Mouse (Mus musculus): ENCODE data around the gene Olfr549.

The Olfr549 gene

DNA sequence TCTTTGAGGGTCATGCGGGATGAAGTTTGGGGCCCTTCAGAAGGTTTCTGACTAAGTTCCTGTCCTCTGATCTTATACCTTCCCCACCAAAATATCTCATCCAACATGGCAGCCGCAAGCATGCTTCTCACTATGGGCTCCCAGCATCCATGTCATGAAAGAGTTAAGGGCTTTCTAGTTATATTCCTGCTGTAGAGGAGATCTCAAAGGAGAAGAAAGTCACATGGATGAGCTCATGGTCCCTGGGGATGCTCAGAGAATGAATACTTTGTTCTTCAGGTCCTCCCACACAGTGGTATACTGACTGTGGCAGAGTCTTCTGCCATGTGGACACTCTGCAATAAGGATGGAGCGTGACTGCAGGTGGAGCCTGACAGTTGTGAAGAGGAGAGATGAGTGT is at the start of gene Olfr549:
Gene Olfr549 (plus strand): TSS at position 301 of the 400 bp plus-strand sequence.
- no peak for DNase-seq (ENCODE audit: low spot score in 2 of 2)

GRCm38 (mm10) chr7:102501986-102502385 is 47.7 kb upstream of the Olfr549 start:
- DNase-seq (ENCODE audit: low spot score in 2 of 2), result no peak

GRCm38 (mm10) chr7:102506848-102507247 is 42.8 kb upstream of the Olfr549 start:
- DNase-seq (ENCODE audit: low spot score in 2 of 2), result peak; percentile 50 to 75

DNA sequence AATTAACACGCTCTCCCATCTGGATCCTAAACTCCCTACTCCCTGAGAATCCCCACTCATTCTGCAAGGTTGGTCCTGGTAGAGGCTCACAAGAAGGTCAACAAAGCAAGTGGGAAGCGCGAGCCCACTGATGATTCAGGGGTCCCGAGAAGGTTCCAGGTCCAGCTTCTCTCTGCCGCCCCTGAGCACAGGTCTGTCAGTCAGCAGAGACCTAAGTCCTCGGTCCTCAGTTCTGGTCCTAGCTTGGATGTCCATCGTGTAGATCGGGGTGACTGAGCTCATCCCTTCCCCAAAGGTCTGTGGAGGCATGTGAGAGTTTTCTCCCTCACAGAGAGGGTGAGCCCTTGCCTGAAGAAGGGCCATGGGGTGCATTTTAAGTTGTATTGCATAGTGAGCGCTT is 41.6 kb upstream of the Olfr549 start:
- DNase-seq (ENCODE audit: low spot score in 2 of 2), result no peak

DNA sequence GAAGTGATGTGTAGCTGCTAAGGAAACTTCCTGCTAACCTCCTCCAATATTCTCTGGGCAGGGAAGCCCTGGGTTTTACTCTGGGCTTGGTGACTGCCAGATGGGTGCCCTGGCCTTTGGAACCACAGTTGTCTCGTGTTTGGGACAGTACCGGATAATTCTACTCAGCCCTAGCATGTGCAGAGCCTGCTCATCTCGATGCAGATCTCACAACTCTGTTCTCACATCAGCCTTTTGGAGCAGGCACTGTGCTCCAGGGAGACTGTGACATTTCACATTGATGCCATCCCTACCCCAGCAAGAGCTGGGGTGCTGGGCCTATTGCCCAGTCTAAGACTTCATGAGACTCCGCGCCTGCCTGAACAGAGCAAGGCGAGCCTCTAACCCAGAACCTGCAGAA is 41.0 kb upstream of the Olfr549 start:
- no peak for DNase-seq (ENCODE audit: low spot score in 2 of 2)

DNA sequence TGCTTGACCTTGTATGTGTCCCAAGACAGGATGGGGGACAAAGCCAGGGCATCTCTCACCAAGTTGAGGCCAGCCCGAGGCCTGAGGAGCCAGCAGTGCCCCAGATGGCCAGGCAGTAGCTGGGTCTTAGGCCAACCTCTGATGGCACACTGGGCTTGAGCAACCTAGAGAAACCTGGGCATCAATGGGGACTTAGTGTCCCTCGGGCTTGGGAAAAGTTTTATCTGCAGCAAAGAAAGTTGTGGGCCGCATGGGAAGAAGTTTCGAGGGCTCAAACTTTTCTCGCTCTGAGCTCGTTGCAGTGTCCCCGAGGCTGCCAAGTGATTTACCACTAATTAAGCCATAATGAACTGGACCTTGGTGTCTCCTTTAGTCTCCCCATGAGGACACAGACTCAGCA is 39.9 kb upstream of the Olfr549 start:
- DNase-seq (ENCODE audit: low spot score in 2 of 2), result no peak

GRCm38 (mm10) chr7:102511927-102512326 is 37.7 kb upstream of the Olfr549 start:
- DNase-seq (ENCODE audit: low spot score in 2 of 2), result no peak

GRCm38 (mm10) chr7:102512814-102513435 is 36.7 kb upstream of the Olfr549 start:
- DNase-seq (ENCODE audit: low spot score in 2 of 2), result peak; percentile 67 to 85

DNA sequence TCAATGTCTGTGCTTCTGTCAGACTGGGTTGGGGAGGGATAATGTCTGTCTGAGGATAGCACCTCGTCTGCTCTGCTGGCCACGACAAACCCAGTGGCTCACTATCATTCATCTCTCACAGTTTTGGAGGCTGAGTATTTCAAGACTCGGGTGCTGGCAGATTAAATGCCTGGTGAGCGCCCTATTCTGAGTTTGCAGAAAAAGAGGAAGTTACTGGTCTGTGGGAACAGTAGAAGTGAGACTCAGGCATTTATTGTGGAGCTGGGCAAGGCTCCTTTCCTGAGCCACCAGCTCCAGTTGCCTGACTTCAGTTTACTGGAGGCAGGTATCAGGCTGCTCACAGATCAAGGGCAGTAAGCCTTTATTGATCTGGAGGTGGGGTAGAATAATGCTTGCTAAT is 35.5 kb upstream of the Olfr549 start:
- DNase-seq (ENCODE audit: low spot score in 2 of 2), result no peak

GRCm38 (mm10) chr7:102516261-102517050 is 33.2 kb upstream of the Olfr549 start:
- no peak for DNase-seq (ENCODE audit: low spot score in 2 of 2)

DNA sequence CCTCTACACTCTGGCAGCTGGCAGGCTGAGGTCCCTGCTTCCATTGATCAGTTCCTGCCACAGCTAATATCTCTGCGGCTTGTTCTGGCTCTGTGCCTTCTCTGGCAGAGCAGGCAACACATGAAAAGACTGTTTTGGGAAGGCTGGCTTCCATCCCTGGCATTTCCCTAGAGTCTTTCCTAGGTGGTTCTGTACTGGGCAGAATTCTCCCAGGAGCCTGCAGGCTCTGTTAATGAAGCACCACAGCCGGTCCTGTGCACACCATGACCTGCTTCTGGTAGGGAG is 32.7 kb upstream of the Olfr549 start:
- DNase-seq (ENCODE audit: low spot score in 2 of 2), result no peak

- DNase-seq (ENCODE audit: low spot score in 2 of 2), result no peak
Observed at GRCm38 (mm10) chr7:102529052-102529451, 20.6 kb upstream of the Olfr549 start.

DNA sequence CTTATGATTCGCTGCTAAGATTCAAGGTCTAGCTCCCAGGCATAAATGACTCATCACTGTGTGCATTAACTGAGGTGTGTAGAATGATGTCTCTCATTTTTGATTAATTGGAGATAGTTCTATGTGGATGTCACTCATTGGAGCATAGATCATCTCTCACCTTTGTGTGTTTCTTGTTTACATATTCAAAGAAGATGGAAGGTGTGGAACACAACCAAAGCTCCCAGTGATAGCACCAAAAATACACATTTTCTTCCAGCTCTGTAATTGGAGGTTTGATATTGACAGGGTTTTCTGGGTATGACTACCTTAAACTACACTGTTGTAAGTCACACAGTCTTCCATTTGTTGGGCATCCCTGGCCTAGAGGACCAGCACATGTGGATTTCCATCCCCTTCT is 15.2 kb upstream of the Olfr549 start, which contains the start of gene Olfr547:
Gene Olfr547 (plus strand): TSS at position 301 of the 400 bp plus-strand sequence.
- no peak for DNase-seq (ENCODE audit: low spot score in 2 of 2)

- no peak for DNase-seq (ENCODE audit: low spot score in 2 of 2)
Observed at GRCm38 (mm10) chr7:102540596-102540995, 9.1 kb upstream of the Olfr549 start, which contains the start of gene Olfr548-ps1. Olfr548-ps1 (plus strand) TSS chr7:102540896.

DNA sequence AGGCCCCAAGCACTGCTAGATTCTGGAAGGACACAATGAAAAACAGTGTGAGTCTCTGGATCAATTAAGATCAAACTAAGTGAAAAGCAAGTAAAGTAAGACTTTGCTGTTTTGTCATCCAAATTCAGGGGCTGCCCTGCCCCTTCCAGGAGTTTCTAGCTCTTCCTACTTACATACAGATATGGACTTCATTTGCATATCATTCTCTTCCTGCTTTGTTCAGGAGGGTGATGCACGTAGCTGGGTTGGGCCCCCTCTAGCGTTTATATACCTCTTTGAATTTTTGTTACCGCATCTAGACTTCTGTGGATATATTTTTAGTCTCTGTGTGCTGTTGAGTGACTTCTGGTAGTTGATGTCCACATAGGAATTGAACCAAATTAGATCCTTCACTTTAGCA is 8.4 kb upstream of the Olfr549 start:
- no peak for DNase-seq (ENCODE audit: low spot score in 2 of 2)

GRCm38 (mm10) chr7:102553279-102553678 is 3.6 kb downstream of the Olfr549 start:
- no peak for DNase-seq (ENCODE audit: low spot score in 2 of 2)

DNA sequence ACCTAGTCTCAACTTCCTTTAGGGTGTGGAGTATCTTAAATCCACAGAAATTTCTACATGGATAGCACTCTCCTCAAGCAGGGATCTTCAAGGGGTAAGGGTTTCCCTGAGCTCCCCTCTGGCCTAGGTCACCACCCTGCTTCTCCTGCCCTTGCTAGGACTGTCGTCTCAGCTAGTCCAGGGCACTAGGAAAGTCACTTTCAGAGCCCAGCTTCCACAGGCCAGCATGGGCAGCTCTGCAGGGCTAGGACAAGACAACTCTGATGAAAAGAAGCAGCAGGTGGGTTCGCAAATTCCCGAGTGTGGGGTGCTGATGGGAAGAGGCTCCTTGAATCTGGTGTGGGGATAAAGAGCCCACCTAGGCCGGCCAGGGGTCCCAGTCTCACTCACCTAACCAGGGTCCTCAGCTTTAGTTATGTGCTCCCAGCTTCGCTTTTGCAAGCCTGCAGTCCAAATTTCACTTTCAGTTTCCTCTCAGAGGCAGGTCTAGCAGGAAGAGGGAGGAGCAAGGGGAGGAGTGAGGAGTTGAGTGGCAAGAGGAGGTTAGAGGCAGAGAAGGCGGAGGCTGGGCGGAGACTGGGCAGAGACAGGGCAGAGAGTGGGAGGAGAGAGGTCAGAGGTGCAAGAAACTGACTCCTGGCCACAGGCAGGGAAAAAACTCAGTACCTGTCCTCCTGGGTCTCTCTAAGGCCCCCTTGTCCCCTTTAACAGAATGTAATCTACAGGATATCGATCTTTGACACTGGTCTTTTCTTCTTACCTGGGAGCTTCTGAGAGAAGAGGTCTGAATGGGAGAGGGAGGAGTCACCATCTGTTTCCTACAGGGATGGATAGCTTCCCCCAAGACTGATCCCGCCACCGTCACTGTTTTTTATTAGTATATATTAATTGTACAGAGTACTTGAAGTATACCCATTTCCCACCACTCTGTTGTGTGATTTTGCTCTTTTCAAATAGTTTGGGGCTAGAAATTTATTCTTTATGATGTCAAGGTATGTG is 15.6 kb downstream of the Olfr549 start, which contains the start of gene Trim21:
Gene Trim21 (minus strand): TSS at position 488 of the 999 bp plus-strand sequence.
- DNase-seq (ENCODE audit: low spot score in 2 of 2), result peak; percentile 22 to 44

GRCm38 (mm10) chr7:102566219-102566618 is 16.5 kb downstream of the Olfr549 start:
- no peak for DNase-seq (ENCODE audit: low spot score in 2 of 2)

DNA sequence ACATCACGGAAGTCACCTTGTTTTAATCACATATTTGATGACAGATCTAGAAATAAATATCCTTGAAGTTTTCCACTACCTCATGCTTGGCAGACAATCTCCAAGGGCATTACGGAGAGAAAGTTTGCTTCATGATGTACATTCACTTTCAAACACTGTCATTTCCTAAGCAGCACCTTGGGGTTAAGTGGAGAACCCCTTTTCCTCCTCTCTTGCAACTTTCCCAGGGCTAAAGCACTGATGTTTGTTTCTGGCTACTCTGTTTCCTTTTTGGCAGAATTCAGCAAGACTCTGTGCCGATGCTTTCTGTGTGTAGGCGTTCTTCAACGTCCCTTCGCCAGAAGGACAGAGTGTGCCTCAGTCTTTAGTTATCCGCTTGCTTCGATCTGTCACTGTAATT is 21.5 kb downstream of the Olfr549 start, which contains the start of gene Olfr550:
Gene Olfr550 (plus strand): TSS at position 301 of the 400 bp plus-strand sequence.
- DNase-seq (ENCODE audit: low spot score in 2 of 2), result no peak

DNA sequence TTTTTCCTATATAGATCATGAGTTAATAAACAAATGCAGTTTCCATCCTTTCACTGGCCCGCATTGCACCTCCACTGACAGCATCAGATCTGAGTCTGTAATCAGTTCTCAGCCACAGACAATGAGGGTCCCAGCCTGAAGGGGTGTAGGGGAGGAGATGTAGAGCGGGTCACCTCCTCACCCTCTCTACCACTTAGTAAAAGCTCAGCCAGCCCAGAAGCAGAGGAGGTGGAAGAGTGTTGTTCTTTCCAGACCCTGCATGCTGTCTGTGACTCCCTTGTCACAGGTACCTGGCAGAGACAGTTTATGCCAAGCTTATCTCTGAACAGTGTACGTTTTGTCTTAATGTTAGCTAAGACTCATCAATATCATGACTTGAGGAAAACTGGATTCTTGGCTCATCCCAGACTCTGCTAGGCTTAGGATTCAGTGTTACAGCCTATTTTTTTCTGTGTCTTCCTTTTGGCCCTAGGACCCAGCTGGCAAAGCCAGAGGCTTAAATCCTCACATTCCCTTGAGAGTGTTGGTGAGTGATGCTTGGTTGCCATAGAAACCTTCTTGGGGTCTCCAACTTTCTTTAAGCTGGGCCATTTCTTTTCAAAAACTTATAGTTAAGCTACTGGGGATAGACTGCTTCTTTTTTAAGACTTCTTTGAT is 23.6 kb downstream of the Olfr549 start:
- DNase-seq (ENCODE audit: low spot score in 2 of 2), result no peak

DNA sequence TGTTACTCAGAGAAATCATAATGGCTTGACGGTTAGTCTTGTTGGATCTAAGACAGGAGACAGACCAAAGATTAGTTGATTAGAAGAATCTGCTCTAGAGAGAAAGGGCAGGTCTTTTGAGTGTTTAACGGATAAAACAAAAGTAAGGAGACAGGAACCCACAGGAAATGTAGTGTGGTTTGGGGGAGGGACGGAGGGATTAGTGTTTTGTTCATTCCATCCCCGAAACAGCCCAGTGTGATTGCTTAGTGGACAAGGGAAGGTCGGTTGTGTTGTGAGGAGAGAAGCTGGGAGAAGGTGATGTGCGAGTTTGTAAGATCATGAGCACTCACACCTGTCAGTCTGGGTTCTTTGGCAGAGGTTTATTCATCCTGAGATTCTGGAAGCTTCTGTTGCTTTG is 26.3 kb downstream of the Olfr549 start:
- no peak for DNase-seq (ENCODE audit: low spot score in 2 of 2)
